Mouse (Mus musculus) ES-E14 (cell line): ENCODE results near the gene Iqschfp. TPM values are rescaled to one million over a fixed set of nuclear protein-coding genes. Genes with fewer than 3 reads are reported as not detected.
A peak's percentile ranks its signal among the peaks of the same experiment; 100 is the strongest.

Experiments used
- DNase-seq: peaks from one replicate; pipeline ENCODE4 v3.0.0-alpha.2; 2013; ENCODE audit warnings: low read depth, low spot score
- H3K27ac ChIP-seq: 2 replicates; pipeline ENCODE4 v1.5.1; 2012; ENCODE audit warnings: low read depth, mild to moderate bottlenecking, low read length, moderate library complexity, mixed read lengths; ENCODE audit not compliant: poor library complexity, insufficient read depth, severe bottlenecking
- H3K36me3 ChIP-seq: 2 replicates; pipeline ENCODE4 v1.6.1; 2012; ENCODE audit warnings: mild to moderate bottlenecking, low read length, moderate library complexity, mixed read lengths; ENCODE audit not compliant: control insufficient read depth, poor library complexity, insufficient read depth, severe bottlenecking
- H3K4me1 ChIP-seq, 2 experiments: fragments of 150-350 bp in 1 of 2; sonication (generic) in 1 of 2; 2 replicates each; pipeline ENCODE4 v1.6.1; 2012; ENCODE audit warnings: low read length in 2 of 2, mild to moderate bottlenecking in 1 of 2, mixed read lengths in 1 of 2; ENCODE audit not compliant: control insufficient read depth in 2 of 2, insufficient read depth in 2 of 2, poor library complexity in 1 of 2
- H3K4me3 ChIP-seq, 2 experiments: fragments of 150-350 bp in 1 of 2; sonication (generic) in 1 of 2; 2 replicates each; pipeline ENCODE4 v1.5.1; 2012; ENCODE audit warnings: low read length in 2 of 2, low read depth in 1 of 2, mild to moderate bottlenecking in 1 of 2, mixed read lengths in 1 of 2; ENCODE audit not compliant: insufficient read depth in 1 of 2, poor library complexity in 1 of 2, severe bottlenecking in 1 of 2
- H3K9ac ChIP-seq: 2 replicates; pipeline ENCODE4 v1.6.1; 2012; ENCODE audit warnings: low read depth, mild to moderate bottlenecking, low read length, mixed read lengths; ENCODE audit not compliant: poor library complexity, insufficient read depth, severe bottlenecking
- H3K9me3 ChIP-seq: fragments of 150-350 bp; sonication (generic); 2 replicates; pipeline ENCODE4 v1.6.1; 2012; ENCODE audit warnings: low read depth, mild to moderate bottlenecking, low read length; ENCODE audit not compliant: control insufficient read depth, insufficient read depth
- CHD2 ChIP-seq: IDR thresholded peaks from 2 replicates; pipeline ENCODE4 v1.6.1; 2014; ENCODE audit warnings: mild to moderate bottlenecking, low read depth, low read length, inconsistent platforms
- HCFC1 ChIP-seq: IDR thresholded peaks from 2 replicates; pipeline ENCODE4 v1.6.1; 2012; ENCODE audit warnings: low read length, inconsistent platforms, borderline replicate concordance; ENCODE audit not compliant: insufficient read depth
- MAFK ChIP-seq: IDR thresholded peaks from 2 replicates; pipeline ENCODE4 v1.6.1; 2014; ENCODE audit warnings: mild to moderate bottlenecking, low read depth, low read length, inconsistent platforms; ENCODE audit not compliant: insufficient read depth
- ZC3H11A ChIP-seq: IDR thresholded peaks from 2 replicates; pipeline ENCODE4 v1.6.1; 2012; ENCODE audit warnings: low read depth, mild to moderate bottlenecking, inconsistent platforms, low read length, borderline replicate concordance
- ZNF384 ChIP-seq: IDR thresholded peaks from 2 replicates; pipeline ENCODE4 v1.6.1; 2012; ENCODE audit warnings: low read depth, low read length, inconsistent platforms
- in situ Hi-C, 2 experiments: fragments of 600-800 bp; cut with MboI; formaldehyde crosslinking; loops; one replicate each; pipeline ENCODE4 v1.15.1; 2025; ENCODE audit warnings: low sequenced_read_pairs in 2 of 2, inconsistent platforms in 1 of 2; ENCODE audit not compliant: unreplicated experiment in 2 of 2
- total RNA-seq: library from RNA; depleted of rRNA; stranded (reverse); fragments of 300-350 nt; gene quantifications from 2 replicates; pipeline ENCODE4 v1.2.3, GENCODE M21; 2012

The Iqschfp gene
- total RNA-seq, 1 experiment, result not detected

DNA sequence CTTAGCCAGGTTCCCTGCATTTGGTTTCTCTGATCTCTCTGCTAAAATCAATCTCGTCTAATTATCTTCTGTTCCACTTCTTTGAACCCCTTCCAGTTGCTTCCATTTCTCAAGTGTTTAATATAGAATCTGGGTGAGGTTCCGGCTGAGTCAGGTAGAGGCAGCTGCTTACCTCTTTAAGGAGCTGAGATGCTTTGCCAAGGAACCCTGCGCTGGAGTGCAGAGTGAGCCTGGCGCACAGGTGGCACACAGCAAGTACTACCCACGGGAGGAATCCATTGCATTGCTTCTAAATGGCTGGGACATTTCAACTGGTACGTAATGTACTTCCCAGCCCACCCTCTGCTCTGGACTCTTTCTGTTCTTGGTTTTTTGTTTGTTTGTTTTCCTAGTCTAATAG, 587.2 kb downstream of the Iqschfp start:
- DNase-seq, result no peak
- in situ Hi-C loops, result no loop called here
- Histone ChIP-seq H3K27ac (no peak overlapping the region), H3K4me3 (no peak overlapping the region), H3K4me1 (peaks cover 8 to 21% of the 10 kb centered on the region in 2 experiments), H3K9me3 (no peaks in the 10 kb centered on the region), H3K36me3 (no peaks in the 10 kb centered on the region), H3K9ac (no peak overlapping the region)
- TF ChIP-seq ZNF384 (no peak), CHD2 (no peak), MAFK (no peak), HCFC1 (no peak), ZC3H11A (no peak)

DNA sequence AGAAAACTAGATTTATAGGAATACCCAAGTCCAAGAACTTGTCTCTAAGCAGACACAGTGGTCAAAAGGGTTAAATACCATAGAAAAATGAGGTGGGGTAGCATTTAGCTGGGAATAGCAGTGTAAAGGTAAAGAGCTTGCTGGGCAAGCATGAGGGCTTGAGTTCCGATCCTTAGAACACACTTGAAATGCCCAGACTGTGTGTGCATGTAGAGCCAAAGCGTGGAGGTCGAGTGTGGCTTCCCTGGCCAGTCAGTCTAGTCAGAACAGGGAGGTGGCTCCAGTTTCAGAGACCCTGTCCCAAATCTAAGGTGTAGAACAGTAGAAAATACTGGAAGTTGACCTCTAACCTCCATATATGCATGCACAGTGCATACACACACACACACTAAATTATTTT, 591.5 kb downstream of the Iqschfp start:
- H3K9me3 ChIP-seq, result no peaks in the 10 kb centered on the region
- no peak for DNase-seq
- peaks cover 0 to 9% of the 10 kb centered on the region in 2 experiments; a peak in 2 of 4 replicates for H3K4me1 ChIP-seq
- no peak overlapping the region for H3K27ac ChIP-seq
- H3K36me3 ChIP-seq, result no peaks in the 10 kb centered on the region
- no peak overlapping the region for H3K4me3 ChIP-seq
- H3K9ac ChIP-seq, result no peak overlapping the region
- TF ChIP-seq HCFC1 (no peak), ZC3H11A (no peak), MAFK (no peak), CHD2 (no peak), ZNF384 (no peak)
- in situ Hi-C loops, result no loop called here

DNA sequence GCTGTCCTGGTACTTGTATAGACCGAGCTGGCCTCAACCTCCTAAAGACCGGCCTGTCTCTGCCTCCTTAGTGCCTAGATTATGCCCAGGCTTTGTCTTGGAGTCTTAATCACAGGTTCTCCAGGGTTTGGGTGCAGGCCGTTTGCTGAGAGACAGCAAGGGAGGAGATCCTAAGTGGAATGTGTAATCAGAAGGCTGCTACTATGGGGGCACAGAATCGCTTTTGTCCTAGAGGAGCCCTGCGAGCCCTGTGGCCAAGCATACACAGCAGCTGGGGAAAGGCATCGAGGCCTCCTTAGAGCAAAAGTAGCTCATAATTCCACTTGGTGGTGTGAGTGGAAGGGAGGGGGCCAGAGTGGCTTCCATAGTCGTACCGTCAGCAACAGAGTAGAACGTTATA, 592.0 kb downstream of the Iqschfp start:
- no peak for TF ChIP-seq CHD2
- TF ChIP-seq ZC3H11A, result no peak
- H3K9ac ChIP-seq, result no peak overlapping the region
- DNase-seq, result no peak
- no peaks in the 10 kb centered on the region for H3K9me3 ChIP-seq
- peaks cover 0 to 9% of the 10 kb centered on the region in 2 experiments; a peak in 2 of 4 replicates for H3K4me1 ChIP-seq
- in situ Hi-C loops, result no loop called here
- no peaks in the 10 kb centered on the region for H3K36me3 ChIP-seq
- no peak overlapping the region for H3K4me3 ChIP-seq
- no peak overlapping the region for H3K27ac ChIP-seq

DNA sequence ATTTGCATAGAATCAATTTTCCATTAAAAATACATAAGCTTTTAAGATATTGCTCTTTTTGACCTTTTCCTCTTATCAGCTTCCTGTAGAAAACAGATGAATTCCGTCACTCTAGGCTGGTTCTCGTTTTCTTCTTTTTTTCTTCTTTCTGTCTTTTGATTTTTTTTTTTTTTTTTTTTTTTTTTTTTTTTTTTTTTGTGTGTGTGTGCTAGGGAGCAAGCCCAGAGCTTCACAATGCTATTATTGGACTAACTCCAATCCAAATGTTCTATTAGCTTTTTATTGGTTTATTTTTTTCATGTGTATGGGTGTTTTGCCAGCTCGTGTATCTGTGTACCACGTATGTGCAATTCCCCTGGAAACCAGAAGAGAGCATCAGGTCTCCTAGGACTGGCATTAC, 592.5 kb downstream of the Iqschfp start:
- Histone ChIP-seq H3K9me3 (no peaks in the 10 kb centered on the region), H3K27ac (no peak overlapping the region), H3K4me1 (peaks cover 0 to 7% of the 10 kb centered on the region in 2 experiments; a peak in 2 of 4 replicates), H3K9ac (no peak overlapping the region), H3K36me3 (no peaks in the 10 kb centered on the region), H3K4me3 (no peak overlapping the region)
- TF ChIP-seq ZNF384 (peak; percentile 75), ZC3H11A (no peak), HCFC1 (no peak), CHD2 (no peak), MAFK (no peak)
- in situ Hi-C loops, result no loop called here
- no peak for DNase-seq

DNA sequence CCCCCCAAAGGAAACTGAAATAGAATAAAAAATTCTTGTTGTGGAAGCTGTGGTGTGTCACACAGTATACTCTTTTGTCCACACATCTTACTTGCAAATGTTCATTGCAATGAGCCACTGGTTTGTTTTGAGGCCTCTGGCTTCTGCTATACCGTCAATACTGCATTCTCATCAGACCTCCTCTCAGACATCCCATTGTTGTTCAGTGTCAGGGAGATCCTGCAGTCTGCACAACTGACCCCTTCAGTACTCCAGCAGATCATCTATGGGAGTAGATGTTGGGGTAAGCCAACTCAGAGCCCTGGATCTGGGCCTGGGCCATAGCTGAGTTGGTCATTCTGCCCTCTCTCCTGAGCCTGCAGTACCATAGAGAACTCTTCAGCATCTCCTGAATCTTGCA, 595.6 kb downstream of the Iqschfp start:
- Histone ChIP-seq H3K9ac (no peak overlapping the region), H3K27ac (no peak overlapping the region), H3K9me3 (no peaks in the 10 kb centered on the region), H3K4me3 (no peak overlapping the region), H3K4me1 (peaks cover 10 to 13% of the 10 kb centered on the region in 2 experiments), H3K36me3 (no peaks in the 10 kb centered on the region)
- no peak for DNase-seq
- no peak for TF ChIP-seq ZC3H11A
- TF ChIP-seq HCFC1, result no peak
- no peak for TF ChIP-seq ZNF384
- in situ Hi-C loops, result no loop called here
